Mouse (Mus musculus) neural tube, embryonic 15.5 days (tissue): ENCODE measurements around the gene Tent4b. TPM values are rescaled to one million over a fixed set of nuclear protein-coding genes. Genes with fewer than 3 reads are reported as not detected.
A peak's percentile ranks its signal among the peaks of the same experiment; 100 is the strongest.

Source experiments
- ATAC-seq: fragments of 200-750 bp; cut with Nextera tagmentation; 2 replicates; pipeline ENCODE4 v1.8.0; 2017; ENCODE audit warnings: mild to moderate bottlenecking, moderate TSS enrichment, moderate library complexity; ENCODE audit not compliant: low FRiP score
- H3K27ac ChIP-seq: fragments of 300-500 bp; sonication (generic); replicated peaks from 2 replicates; pipeline ENCODE4 v1.5.1; 2015; ENCODE audit warnings: mild to moderate bottlenecking, inconsistent platforms
- H3K27me3 ChIP-seq: fragments of 300-500 bp; sonication (generic); replicated peaks from 2 replicates; pipeline ENCODE4 v1.6.1; 2015; ENCODE audit warnings: inconsistent platforms
- H3K36me3 ChIP-seq: fragments of 300-500 bp; sonication (generic); 2 replicates; pipeline ENCODE4 v1.6.1; 2015; ENCODE audit warnings: inconsistent platforms
- H3K4me1 ChIP-seq: fragments of 300-500 bp; sonication (generic); 2 replicates; pipeline ENCODE4 v1.6.1; 2015; ENCODE audit warnings: inconsistent platforms
- H3K4me2 ChIP-seq: fragments of 300-500 bp; sonication (generic); 2 replicates; pipeline ENCODE4 v1.6.1; 2015; ENCODE audit warnings: inconsistent platforms, mild to moderate bottlenecking, moderate library complexity
- H3K4me3 ChIP-seq: fragments of 300-500 bp; sonication (generic); replicated peaks from 2 replicates; pipeline ENCODE4 v1.5.1; 2015; ENCODE audit warnings: mild to moderate bottlenecking, inconsistent platforms
- H3K9ac ChIP-seq: fragments of 300-500 bp; sonication (generic); replicated peaks from 2 replicates; pipeline ENCODE4 v1.6.1; 2015; ENCODE audit warnings: mild to moderate bottlenecking, inconsistent platforms
- H3K9me3 ChIP-seq: fragments of 300-500 bp; sonication (generic); replicated peaks from 2 replicates; pipeline ENCODE4 v1.6.1; 2016; ENCODE audit warnings: inconsistent platforms
- WGBS: fragments of 180-500 bp; shearing (Covaris S2); methylation state at CpG from one replicate; pipeline ENCODE4 v1.1.7; 2015; ENCODE audit warnings: mixed read lengths; 5-methylcytosine and 5-hydroxymethylcytosine counted together
- polyA plus RNA-seq: library from polyadenylated mRNA; unstranded; fragments of >200 nt; fragmentation: Nextera tagmentation; extraction: Ambion mirVana; gene quantifications from 2 replicates; pipeline ENCODE4 v1.2.1, GENCODE M21; 2015

Tent4b gene
- polyA plus RNA-seq, 1 experiment from 2014 or later: 9.7 TPM

- no peak overlapping the region for H3K4me3 ChIP-seq
- H3K27me3 ChIP-seq: no peaks in the 10 kb centered on the region
- no peaks in the 10 kb centered on the region for H3K36me3 ChIP-seq
- no peak overlapping the region for H3K9ac ChIP-seq
- H3K4me2 ChIP-seq: no peak overlapping the region
- no peak overlapping the region for H3K27ac ChIP-seq
- no peaks in the 10 kb centered on the region for H3K4me1 ChIP-seq
- no peaks in the 10 kb centered on the region for H3K9me3 ChIP-seq
- no peak for ATAC-seq
- 6% methylated on average over 2 of the region's 2 CpGs for WGBS
These were observed 66.5 kb downstream of the Tent4b start for GRCm38 (mm10) chr8:88265511-88265910.

- Histone ChIP-seq H3K36me3 (no peaks in the 10 kb centered on the region), H3K27me3 (0 out of 2 replicates have a peak, but pooled peaks cover under 1% of the 10 kb centered on the region), H3K9me3 (no peaks in the 10 kb centered on the region), H3K9ac (no peak overlapping the region), H3K4me3 (no peak overlapping the region), H3K4me2 (no peak overlapping the region), H3K4me1 (no peaks in the 10 kb centered on the region), H3K27ac (no peak overlapping the region)
- 58% methylated on average over 10 of the region's 10 CpGs for WGBS
- ATAC-seq: no peak
These were observed 67.3 kb downstream of the Tent4b start for GRCm38 (mm10) chr8:88266170-88266800.

- Histone ChIP-seq H3K9ac (no peak overlapping the region), H3K9me3 (no peaks in the 10 kb centered on the region), H3K36me3 (no peaks in the 10 kb centered on the region), H3K4me2 (no peak overlapping the region), H3K27ac (no peak overlapping the region), H3K4me1 (peaks cover 1% of the 10 kb centered on the region), H3K4me3 (no peak overlapping the region), H3K27me3 (0 out of 2 replicates have a peak, but pooled peaks cover 4% of the 10 kb centered on the region)
- no peak for ATAC-seq
- 88% methylated on average over 14 of the region's 14 CpGs for WGBS
These were observed 67.9 kb downstream of the Tent4b start for GRCm38 (mm10) chr8:88266801-88267403.

GRCm38 (mm10) chr8:88269107-88269875 is 70.3 kb downstream of the Tent4b start:
- ATAC-seq: no peak
- Histone ChIP-seq H3K9ac (no peak overlapping the region), H3K4me3 (no peak overlapping the region), H3K9me3 (no peaks in the 10 kb centered on the region), H3K27ac (no peak overlapping the region), H3K27me3 (peaks cover 12% of the 10 kb centered on the region), H3K4me1 (peaks cover 15% of the 10 kb centered on the region), H3K36me3 (no peaks in the 10 kb centered on the region), H3K4me2 (no peak overlapping the region)
- 69% methylated on average over 7 of the region's 7 CpGs for WGBS

- whole genome bisulfite sequencing: 77% methylated on average over 3 of the region's 3 CpGs
- no peak overlapping the region for H3K27ac ChIP-seq
- peaks cover 12% of the 10 kb centered on the region for H3K27me3 ChIP-seq
- H3K4me1 ChIP-seq: peaks cover 15% of the 10 kb centered on the region
- H3K9ac ChIP-seq: no peak overlapping the region
- no peak for ATAC-seq
- H3K9me3 ChIP-seq: no peaks in the 10 kb centered on the region
- H3K36me3 ChIP-seq: no peaks in the 10 kb centered on the region
- no peak overlapping the region for H3K4me2 ChIP-seq
- no peak overlapping the region for H3K4me3 ChIP-seq
These were observed 71.1 kb downstream of the Tent4b start for GRCm38 (mm10) chr8:88270086-88270485.

GRCm38 (mm10) chr8:88272231-88273050 is 73.4 kb downstream of the Tent4b start, which contains the start of gene Adcy7:
TSS of gene Adcy7 (plus strand) at chr8:88272403.
- H3K27me3 ChIP-seq: peaks cover 12% of the 10 kb centered on the region
- H3K4me2 ChIP-seq: peak within 1 kb of the TSS; percentile 82
- peak within 1 kb of the TSS; percentile 45 for H3K4me3 ChIP-seq
- H3K36me3 ChIP-seq: no peaks in the 10 kb centered on the region
- 3% methylated on average over 59 of the region's 64 CpGs for WGBS
- peak within 1 kb of the TSS; percentile 54 for H3K9ac ChIP-seq
- no peaks in the 10 kb centered on the region for H3K9me3 ChIP-seq
- H3K4me1 ChIP-seq: peaks cover 15% of the 10 kb centered on the region
- ATAC-seq: peak; percentile 50; the same call in 1 of the 2 replicates
- no peak within 1 kb of the TSS for H3K27ac ChIP-seq

GRCm38 (mm10) chr8:88273051-88273430 is 74.0 kb downstream of the Tent4b start:
- peaks cover 15% of the 10 kb centered on the region for H3K4me1 ChIP-seq
- H3K36me3 ChIP-seq: no peaks in the 10 kb centered on the region
- H3K27ac ChIP-seq: no peak overlapping the region
- ATAC-seq: no peak
- peak overlapping the region; percentile 82 for H3K4me2 ChIP-seq
- peaks cover 12% of the 10 kb centered on the region for H3K27me3 ChIP-seq
- H3K9me3 ChIP-seq: no peaks in the 10 kb centered on the region
- 68% methylated on average over 7 of the region's 7 CpGs for WGBS
- H3K9ac ChIP-seq: no peak overlapping the region
- H3K4me3 ChIP-seq: peak overlapping the region; percentile 45

GRCm38 (mm10) chr8:88274090-88274489 is 75.1 kb downstream of the Tent4b start:
- Histone ChIP-seq H3K4me3 (no peak overlapping the region), H3K27ac (no peak overlapping the region), H3K4me2 (no peak overlapping the region), H3K36me3 (no peaks in the 10 kb centered on the region), H3K27me3 (peaks cover 12% of the 10 kb centered on the region), H3K9ac (no peak overlapping the region), H3K4me1 (peaks cover 15% of the 10 kb centered on the region), H3K9me3 (no peaks in the 10 kb centered on the region)
- 92% methylated on average over 5 of the region's 5 CpGs for WGBS
- no peak for ATAC-seq

GRCm38 (mm10) chr8:88279220-88279619 is 80.2 kb downstream of the Tent4b start:
- H3K27ac ChIP-seq: no peak overlapping the region
- no peaks in the 10 kb centered on the region for H3K9me3 ChIP-seq
- no peak overlapping the region for H3K4me3 ChIP-seq
- H3K36me3 ChIP-seq: no peaks in the 10 kb centered on the region
- H3K27me3 ChIP-seq: no peaks in the 10 kb centered on the region
- H3K4me2 ChIP-seq: no peak overlapping the region
- WGBS: 60% methylated on average over 5 of the region's 5 CpGs
- ATAC-seq: no peak
- no peaks in the 10 kb centered on the region for H3K4me1 ChIP-seq
- no peak overlapping the region for H3K9ac ChIP-seq

- no peaks in the 10 kb centered on the region for H3K27me3 ChIP-seq
- H3K4me2 ChIP-seq: no peak overlapping the region
- no peaks in the 10 kb centered on the region for H3K36me3 ChIP-seq
- H3K4me3 ChIP-seq: no peak overlapping the region
- H3K27ac ChIP-seq: no peak overlapping the region
- H3K4me1 ChIP-seq: no peaks in the 10 kb centered on the region
- no peak for ATAC-seq
- H3K9me3 ChIP-seq: no peaks in the 10 kb centered on the region
- no peak overlapping the region for H3K9ac ChIP-seq
- 87% methylated on average over 6 of the region's 6 CpGs for WGBS
These were observed 80.7 kb downstream of the Tent4b start for GRCm38 (mm10) chr8:88279670-88280069.

- H3K9ac ChIP-seq: no peak overlapping the region
- 80% methylated on average over 7 of the region's 7 CpGs for WGBS
- H3K4me1 ChIP-seq: no peaks in the 10 kb centered on the region
- H3K4me3 ChIP-seq: no peak overlapping the region
- no peaks in the 10 kb centered on the region for H3K36me3 ChIP-seq
- H3K27ac ChIP-seq: no peak overlapping the region
- ATAC-seq: no peak
- no peak overlapping the region for H3K4me2 ChIP-seq
- no peaks in the 10 kb centered on the region for H3K27me3 ChIP-seq
- no peaks in the 10 kb centered on the region for H3K9me3 ChIP-seq
These were observed 81.9 kb downstream of the Tent4b start for GRCm38 (mm10) chr8:88280904-88281303.
